Mouse (Mus musculus) olfactory bulb, adult 2 months (tissue): ENCODE results near the gene Rae1.

Experiments used
- CTCF ChIP-seq: fragments of 200-500 bp; IDR thresholded peaks from 2 replicates; pipeline ENCODE4 v1.5.1; 2012; ENCODE audit warnings: low read depth, mild to moderate bottlenecking, low read length, moderate library complexity; ENCODE audit not compliant: insufficient read depth
- POLR2A ChIP-seq: fragments of 200-500 bp; IDR thresholded peaks from 2 replicates; pipeline ENCODE4 v1.6.1; 2012; ENCODE audit warnings: mild to moderate bottlenecking, low read depth, low read length, moderate library complexity; ENCODE audit not compliant: insufficient read depth

DNA sequence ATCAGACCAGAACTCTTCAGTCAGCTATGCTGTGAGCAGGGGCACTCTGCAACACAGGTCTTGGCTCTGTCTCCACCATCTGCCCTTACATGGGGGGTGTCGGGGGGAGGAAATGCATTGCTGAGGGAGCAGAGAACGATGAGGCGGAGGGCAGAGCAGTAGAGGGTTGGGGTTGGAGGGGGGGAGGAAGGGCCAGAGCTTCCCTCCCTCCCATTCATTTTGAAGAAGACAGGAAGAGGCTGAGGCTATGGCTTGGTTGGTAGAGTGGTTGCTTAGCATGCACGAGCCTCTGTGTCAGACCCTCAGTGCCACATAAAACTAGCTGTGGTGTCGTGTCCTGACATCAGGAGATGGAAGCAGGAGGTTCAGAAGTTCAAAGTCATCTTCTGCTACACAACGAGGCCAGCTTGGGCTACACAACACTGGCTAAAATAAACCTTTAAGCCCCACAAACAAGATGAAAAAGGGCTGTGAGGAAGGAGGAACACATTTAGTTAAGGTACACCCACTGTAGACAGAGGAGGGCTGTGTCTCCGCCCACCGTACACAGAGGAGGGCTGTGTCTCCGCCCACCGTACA lies 56.5 kb downstream of the Rae1 start:
- no peak for TF ChIP-seq CTCF
- TF ChIP-seq POLR2A: no peak
